Mouse (Mus musculus) left cerebral cortex, adult 9 months (tissue): ENCODE data around the gene Camsap3.
A peak's percentile ranks its signal among the peaks of the same experiment; 100 is the strongest.

Source experiments
- DNase-seq, 2 experiments: peaks; one replicate each; pipeline ENCODE4 v3.0.0; 2022; ENCODE audit warnings: low spot score in 2 of 2

The Camsap3 gene

GRCm38 (mm10) chr8:3655526-3655925 is 68.4 kb downstream of the Camsap3 start, which contains the start of gene Retn:
Retn (plus strand) TSS chr8:3655770.
- no peak for DNase-seq

GRCm38 (mm10) chr8:3656725-3657381 is 69.8 kb downstream of the Camsap3 start:
- peak in 1 of 2 experiments; percentile 45 for DNase-seq
